Mouse (Mus musculus): ENCODE data around the gene Ltbp1. TPM values are rescaled to one million over a fixed set of nuclear protein-coding genes. Genes with fewer than 3 reads are reported as not detected.

The Ltbp1 gene
- total and polyA plus RNA-seq, 3 experiments: 17.2 to 40.4 (median 39.9) TPM

- DNase-seq: no peak
- 64% methylated on average over 1 of the region's 1 CpGs for WGBS
- Histone ChIP-seq H3K9ac (ENCODE audit: low read depth, low read length) (no peak overlapping the region), H3K4me1 (ENCODE audit: control insufficient read depth, insufficient read depth, low read length) (peaks cover 2% of the 10 kb centered on the region), H3K36me3 (ENCODE audit: control insufficient read depth, insufficient read depth, low read length) (peaks cover 4% of the 10 kb centered on the region), H3K4me3 (no peak overlapping the region), H3K79me2 (replicated peaks; ENCODE audit: control insufficient read depth, insufficient read depth, low read length) (no peaks in the 10 kb centered on the region; the same call in 1 of the 2 replicates), H3K27me3 (ENCODE audit: control insufficient read depth, insufficient read depth, low read length) (no peaks in the 10 kb centered on the region), H3K27ac (no peak overlapping the region)
- intact Hi-C loops (cut with DNase I): no loop called here
- TF ChIP-seq EP300 (IDR thresholded peaks at IDR 0.05; ENCODE audit: insufficient read depth, low read depth, low read length): no peak
- TF ChIP-seq CTCF (IDR thresholded peaks at IDR 0.05): no peak
- no peak for TF ChIP-seq POLR2A (IDR thresholded peaks at IDR 0.05; ENCODE audit: insufficient read depth, low read depth, low read length)
Measured at GRCm38 (mm10) chr17:75204065-75204464, 198.7 kb downstream of the Ltbp1 start.

DNA sequence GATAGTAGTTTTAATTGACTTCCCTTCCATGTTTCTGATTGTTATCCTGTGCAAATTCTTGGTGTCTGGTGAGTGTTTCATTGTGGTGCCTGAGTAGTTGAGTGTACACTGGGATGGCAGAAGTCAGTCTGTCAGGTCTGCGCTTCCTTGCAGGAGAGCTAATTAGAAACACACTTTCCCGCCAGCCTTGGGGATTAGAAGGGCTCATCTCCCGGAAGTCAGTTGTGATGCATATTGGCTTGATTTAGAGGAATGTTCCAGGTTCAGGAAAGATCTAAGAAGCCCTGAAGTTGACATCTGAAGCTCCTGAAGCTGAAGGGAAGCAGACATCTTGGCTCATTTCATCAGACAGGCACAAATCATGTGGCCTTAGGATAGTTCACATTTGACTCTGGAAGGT, 200.9 kb downstream of the Ltbp1 start:
- Histone ChIP-seq H3K9ac (ENCODE audit: low read depth, low read length) (no peak overlapping the region), H3K36me3 (ENCODE audit: control insufficient read depth, insufficient read depth, low read length) (peaks cover 6% of the 10 kb centered on the region), H3K27me3 (ENCODE audit: control insufficient read depth, insufficient read depth, low read length) (no peaks in the 10 kb centered on the region), H3K79me2 (replicated peaks; ENCODE audit: control insufficient read depth, insufficient read depth, low read length) (no peaks in the 10 kb centered on the region), H3K4me3 (no peak overlapping the region), H3K4me1 (ENCODE audit: control insufficient read depth, insufficient read depth, low read length) (peaks cover 2% of the 10 kb centered on the region; the same call in 1 of the 2 replicates), H3K27ac (no peak overlapping the region)
- no peak for DNase-seq
- TF ChIP-seq CTCF (IDR thresholded peaks at IDR 0.05): no peak
- TF ChIP-seq EP300 (IDR thresholded peaks at IDR 0.05; ENCODE audit: insufficient read depth, low read depth, low read length): no peak
- TF ChIP-seq POLR2A (IDR thresholded peaks at IDR 0.05; ENCODE audit: insufficient read depth, low read depth, low read length): no peak
- intact Hi-C loops (cut with DNase I): no loop called here
- WGBS: 69% methylated on average over 3 of the region's 3 CpGs

DNA sequence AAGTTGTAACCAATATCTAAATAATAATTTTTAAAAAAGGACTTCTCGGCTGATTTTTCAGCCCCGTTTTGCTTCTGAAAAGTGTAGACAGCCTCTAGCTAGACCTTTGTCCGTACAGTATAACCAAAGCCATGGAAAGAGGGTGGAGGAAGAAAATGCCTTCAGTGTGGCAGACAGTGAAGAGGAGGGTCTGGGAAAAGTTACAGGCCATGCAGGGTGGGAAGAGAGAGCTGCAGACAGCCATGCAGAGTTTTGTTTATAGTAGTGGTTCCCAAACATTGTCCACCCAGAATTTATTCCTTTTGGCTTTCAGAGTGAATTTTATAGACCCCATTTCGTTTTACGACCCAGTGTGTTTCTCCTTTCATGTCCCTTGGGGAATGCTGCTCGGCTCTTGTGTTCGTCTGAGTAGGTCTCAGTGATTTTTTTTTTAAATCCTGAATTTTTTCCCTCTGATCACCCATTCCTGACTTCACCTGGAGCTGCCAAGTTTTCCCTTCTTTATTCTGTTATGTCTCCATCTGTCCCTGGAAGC, 202.9 kb downstream of the Ltbp1 start:
- H3K27me3 ChIP-seq (ENCODE audit: control insufficient read depth, insufficient read depth, low read length): no peaks in the 10 kb centered on the region
- no peak overlapping the region for H3K27ac ChIP-seq
- no peaks in the 10 kb centered on the region for H3K79me2 ChIP-seq (replicated peaks; ENCODE audit: control insufficient read depth, insufficient read depth, low read length)
- 87% methylated on average over 7 of the region's 7 CpGs for WGBS
- intact Hi-C loops (cut with DNase I): no loop called here
- peaks cover 2% of the 10 kb centered on the region; the same call in 1 of the 2 replicates for H3K4me1 ChIP-seq (ENCODE audit: control insufficient read depth, insufficient read depth, low read length)
- DNase-seq: no peak
- TF ChIP-seq CTCF (IDR thresholded peaks at IDR 0.05) (no peak), POLR2A (IDR thresholded peaks at IDR 0.05; ENCODE audit: insufficient read depth, low read depth, low read length) (no peak), EP300 (IDR thresholded peaks at IDR 0.05; ENCODE audit: insufficient read depth, low read depth, low read length) (no peak)
- H3K4me3 ChIP-seq: no peak overlapping the region
- peaks cover 6% of the 10 kb centered on the region for H3K36me3 ChIP-seq (ENCODE audit: control insufficient read depth, insufficient read depth, low read length)
- no peak overlapping the region for H3K9ac ChIP-seq (ENCODE audit: low read depth, low read length)

DNA sequence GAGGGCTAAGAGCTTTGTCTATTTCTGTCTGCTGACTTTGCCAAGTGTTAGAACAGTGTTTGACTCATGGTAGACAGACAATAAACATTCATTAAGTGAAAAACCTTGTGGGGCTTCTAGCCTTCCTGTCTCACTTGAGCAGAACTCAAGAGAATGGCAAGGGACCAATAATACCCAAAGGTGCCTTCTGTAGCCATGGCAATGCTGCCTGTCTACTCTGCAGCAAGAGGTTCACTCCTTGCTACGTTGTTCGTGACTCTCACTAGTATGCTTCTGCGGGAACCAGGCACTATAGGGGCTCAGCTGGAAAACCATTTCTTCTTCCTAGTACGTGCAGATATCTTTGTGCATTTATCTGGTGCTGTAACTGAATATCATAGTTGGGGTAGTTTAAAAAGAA, 205.2 kb downstream of the Ltbp1 start:
- 89% methylated on average over 4 of the region's 4 CpGs for WGBS
- H3K27me3 ChIP-seq (ENCODE audit: control insufficient read depth, insufficient read depth, low read length): no peaks in the 10 kb centered on the region
- no peak overlapping the region for H3K27ac ChIP-seq
- peaks cover 2% of the 10 kb centered on the region; the same call in 1 of the 2 replicates for H3K4me1 ChIP-seq (ENCODE audit: control insufficient read depth, insufficient read depth, low read length)
- H3K9ac ChIP-seq (ENCODE audit: low read depth, low read length): no peak overlapping the region
- H3K4me3 ChIP-seq: no peak overlapping the region
- no peaks in the 10 kb centered on the region for H3K79me2 ChIP-seq (replicated peaks; ENCODE audit: control insufficient read depth, insufficient read depth, low read length)
- no peak for TF ChIP-seq POLR2A (IDR thresholded peaks at IDR 0.05; ENCODE audit: insufficient read depth, low read depth, low read length)
- intact Hi-C loops (cut with DNase I): no loop called here
- no peak for DNase-seq
- peaks cover 2% of the 10 kb centered on the region; the same call in 1 of the 2 replicates for H3K36me3 ChIP-seq (ENCODE audit: control insufficient read depth, insufficient read depth, low read length)

- WGBS: 90% methylated on average over 2 of the region's 2 CpGs
- Histone ChIP-seq H3K9ac (ENCODE audit: low read depth, low read length) (no peak overlapping the region), H3K27me3 (ENCODE audit: control insufficient read depth, insufficient read depth, low read length) (no peaks in the 10 kb centered on the region), H3K79me2 (replicated peaks; ENCODE audit: control insufficient read depth, insufficient read depth, low read length) (no peaks in the 10 kb centered on the region; the same call in 1 of the 2 replicates), H3K27ac (no peak overlapping the region), H3K4me3 (no peak overlapping the region), H3K4me1 (ENCODE audit: control insufficient read depth, insufficient read depth, low read length) (no peaks in the 10 kb centered on the region), H3K36me3 (ENCODE audit: control insufficient read depth, insufficient read depth, low read length) (no peaks in the 10 kb centered on the region)
- intact Hi-C loops (cut with DNase I): no loop called here
- TF ChIP-seq CTCF (IDR thresholded peaks at IDR 0.05) (no peak), EP300 (IDR thresholded peaks at IDR 0.05; ENCODE audit: insufficient read depth, low read depth, low read length) (no peak), POLR2A (IDR thresholded peaks at IDR 0.05; ENCODE audit: insufficient read depth, low read depth, low read length) (no peak)
- no peak for DNase-seq
Measured at GRCm38 (mm10) chr17:75216362-75216761, 211.0 kb downstream of the Ltbp1 start.

GRCm38 (mm10) chr17:75218700-75219099, 213.3 kb downstream of the Ltbp1 start:
- intact Hi-C loops (cut with DNase I): no loop called here
- WGBS: 91% methylated on average over 6 of the region's 6 CpGs

More at GRCm38 (mm10) chr17:75218700-75219099, 213.3 kb downstream of the Ltbp1 start:
- Histone ChIP-seq H3K79me2 (replicated peaks; ENCODE audit: control insufficient read depth, insufficient read depth, low read length) (no peaks in the 10 kb centered on the region; the same call in 1 of the 2 replicates), H3K4me1 (ENCODE audit: control insufficient read depth, insufficient read depth, low read length) (no peaks in the 10 kb centered on the region), H3K27me3 (ENCODE audit: control insufficient read depth, insufficient read depth, low read length) (no peaks in the 10 kb centered on the region), H3K36me3 (ENCODE audit: control insufficient read depth, insufficient read depth, low read length) (no peaks in the 10 kb centered on the region), H3K9ac (ENCODE audit: low read depth, low read length) (no peak overlapping the region), H3K27ac (no peak overlapping the region), H3K4me3 (no peak overlapping the region)
- no peak for DNase-seq
- no peak for TF ChIP-seq CTCF (IDR thresholded peaks at IDR 0.05)
- TF ChIP-seq POLR2A (IDR thresholded peaks at IDR 0.05; ENCODE audit: insufficient read depth, low read depth, low read length): no peak
- TF ChIP-seq EP300 (IDR thresholded peaks at IDR 0.05; ENCODE audit: insufficient read depth, low read depth, low read length): no peak
